Mouse (Mus musculus): Measurements from ENCODE around the gene Cmtr1. TPM values are rescaled to one million over a fixed set of nuclear protein-coding genes. Genes with fewer than 3 reads are reported as not detected.
A peak's percentile ranks its signal among the peaks of the same experiment; 100 is the strongest.
"Not testable (repeated sequence)": the region's sequence is repeated elsewhere in the genome, so short reads cannot be mapped to it uniquely, and the experiment has no call there.

The Cmtr1 gene
- polyA plus RNA-seq, 1 experiment = 23.6 TPM

DNA sequence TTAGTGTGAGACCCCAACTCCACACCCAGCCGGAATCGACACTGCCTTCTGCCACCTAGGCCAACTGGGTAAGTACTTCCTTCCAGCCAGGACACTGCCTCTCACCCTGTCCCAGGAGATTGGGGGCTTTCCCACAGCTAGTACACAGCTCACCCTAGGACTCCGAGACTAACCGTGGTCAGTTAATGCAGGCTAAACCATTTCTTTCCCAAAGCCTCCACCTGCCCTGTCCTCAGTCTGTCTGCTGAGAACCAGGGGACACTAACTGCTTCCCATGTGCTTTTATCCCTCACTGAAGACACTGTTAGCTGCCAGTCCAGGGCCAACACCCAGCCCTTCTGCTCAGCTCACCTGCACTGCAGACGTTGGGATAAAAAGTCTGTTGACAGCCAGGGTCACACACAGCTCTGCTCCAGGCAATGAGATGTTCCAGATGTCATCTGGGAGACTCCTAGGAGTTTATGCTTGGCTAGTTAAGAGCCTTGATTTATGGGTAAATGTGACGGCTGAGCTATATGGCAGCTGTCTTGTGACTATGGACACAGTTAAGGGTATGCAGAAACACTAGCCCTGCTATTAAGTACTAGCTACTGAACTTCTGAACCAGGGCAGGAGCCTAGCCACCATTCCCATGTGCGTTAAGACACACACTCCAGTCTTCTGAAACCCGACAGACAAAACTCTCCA lies 51.5 kb downstream of the Cmtr1 start:
- no peak overlapping the region for H3K27ac ChIP-seq (ENCODE audit: insufficient read depth, low read depth, low read length)
- no peaks in the 10 kb centered on the region for H3K4me1 ChIP-seq (ENCODE audit: control insufficient read depth, insufficient read depth, low read length)
- no peak for TF ChIP-seq POLR2A (IDR thresholded peaks at IDR 0.05; ENCODE audit: low read depth, low read length)
- no peak for TF ChIP-seq CTCF (conservative IDR thresholded peaks at IDR 0.05; ENCODE audit: insufficient read depth, insufficient read length, low read depth, low read length)
- no peak for DNase-seq
- no peaks in the 10 kb centered on the region for H3K27me3 ChIP-seq (replicated peaks; ENCODE audit: control insufficient read depth, insufficient read depth, low read length)
- WGBS = 56% methylated on average over 8 of the region's 8 CpGs
- H3K36me3 ChIP-seq (ENCODE audit: control insufficient read depth, insufficient read depth, low read length) = no peaks in the 10 kb centered on the region
- no peak overlapping the region for H3K4me3 ChIP-seq (ENCODE audit: insufficient read depth, low read depth, low read length)

DNA sequence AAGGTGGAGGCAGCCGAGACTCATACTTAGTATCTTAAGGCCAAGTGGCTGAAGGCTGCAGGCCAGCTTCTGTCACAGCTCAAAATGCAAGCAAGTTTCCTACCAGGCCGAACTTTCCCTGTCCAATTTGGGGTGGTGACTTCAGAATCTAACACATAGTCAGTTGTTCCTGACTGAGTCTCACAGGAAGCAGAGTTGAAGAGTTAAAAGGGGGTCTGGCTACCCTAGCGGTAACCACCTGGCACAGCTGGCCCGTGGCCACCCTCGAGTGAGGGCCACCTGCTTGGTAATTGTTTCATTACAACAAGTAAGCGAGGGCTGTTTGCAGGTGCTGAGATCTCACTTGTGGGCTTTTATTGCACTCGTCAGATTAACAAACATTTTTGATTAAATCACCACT lies 52.2 kb downstream of the Cmtr1 start:
- H3K4me3 ChIP-seq (ENCODE audit: insufficient read depth, low read depth, low read length) = no peak overlapping the region
- H3K27me3 ChIP-seq (replicated peaks; ENCODE audit: control insufficient read depth, insufficient read depth, low read length) = no peaks in the 10 kb centered on the region
- WGBS = 74% methylated on average over 7 of the region's 7 CpGs
- H3K36me3 ChIP-seq (ENCODE audit: control insufficient read depth, insufficient read depth, low read length) = no peaks in the 10 kb centered on the region
- peaks cover 4% of the 10 kb centered on the region; the same call in 1 of the 2 replicates for H3K4me1 ChIP-seq (ENCODE audit: control insufficient read depth, insufficient read depth, low read length)
- TF ChIP-seq CTCF (conservative IDR thresholded peaks at IDR 0.05; ENCODE audit: insufficient read depth, insufficient read length, low read depth, low read length) = no peak
- no peak for TF ChIP-seq POLR2A (IDR thresholded peaks at IDR 0.05; ENCODE audit: low read depth, low read length)
- H3K27ac ChIP-seq (ENCODE audit: insufficient read depth, low read depth, low read length) = no peak overlapping the region
- no peak for DNase-seq

DNA sequence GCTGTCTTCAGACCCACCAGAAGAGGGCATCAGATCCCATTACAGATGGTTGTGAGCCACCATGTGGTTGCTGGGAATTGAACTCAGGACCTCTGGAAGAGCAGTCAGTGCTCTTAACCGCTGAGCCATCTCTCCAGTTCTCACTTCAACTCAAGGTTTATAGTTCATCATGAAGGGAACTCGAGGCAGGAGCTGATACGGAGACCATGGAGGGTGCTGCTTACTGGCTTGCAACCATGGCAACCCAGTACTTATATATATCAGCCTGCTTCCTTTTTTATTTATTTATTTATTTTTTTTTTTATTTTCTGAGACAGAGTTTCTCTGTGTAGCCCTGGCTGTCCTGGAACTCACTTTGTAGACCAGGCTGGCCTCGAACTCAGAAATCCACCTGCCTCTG lies 53.3 kb downstream of the Cmtr1 start:
- H3K27me3 ChIP-seq (replicated peaks; ENCODE audit: control insufficient read depth, insufficient read depth, low read length); H3K36me3 ChIP-seq (ENCODE audit: control insufficient read depth, insufficient read depth, low read length); H3K4me1 ChIP-seq (ENCODE audit: control insufficient read depth, insufficient read depth, low read length); DNase-seq; H3K27ac ChIP-seq (ENCODE audit: insufficient read depth, low read depth, low read length); H3K4me3 ChIP-seq (ENCODE audit: insufficient read depth, low read depth, low read length): not testable (repeated sequence)
- 98% methylated on average over 4 of the region's 4 CpGs for WGBS

DNA sequence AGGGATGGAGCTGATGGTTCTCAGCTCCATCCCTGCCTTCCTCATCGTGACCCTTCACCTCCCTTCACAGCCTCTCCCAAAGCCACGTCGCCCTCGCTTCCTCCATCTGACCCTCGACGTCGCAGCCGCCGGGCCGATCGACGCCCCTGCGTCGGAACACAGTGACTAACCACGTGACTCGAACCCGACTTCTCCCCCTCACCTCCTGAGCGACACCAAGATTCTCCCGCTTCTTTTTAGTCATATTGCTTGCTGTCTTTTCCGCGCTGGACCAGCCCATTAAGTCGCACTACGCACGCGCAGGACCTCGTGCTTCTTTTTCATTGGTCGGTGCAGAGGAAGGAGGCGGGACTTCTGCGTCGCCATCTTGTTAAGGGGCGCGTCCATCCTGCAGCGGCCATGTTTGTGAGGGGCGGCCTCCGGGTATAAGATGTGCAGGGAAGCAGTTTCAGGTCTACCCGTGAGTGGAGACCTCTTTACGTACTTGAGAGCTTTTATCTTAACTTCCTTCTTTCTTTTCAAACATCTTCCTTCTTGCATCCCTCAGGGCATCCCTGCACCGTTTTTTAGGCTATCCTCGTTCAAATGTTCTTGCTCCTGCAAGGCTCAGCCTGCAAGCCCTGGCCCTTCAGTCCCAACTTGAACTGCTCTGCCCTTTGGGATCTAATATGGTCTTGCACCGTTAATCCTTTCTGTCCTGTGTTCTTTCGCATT lies 56.5 kb downstream of the Cmtr1 start, which contains the start of gene Ccdc167:
TSS of gene Ccdc167 (minus strand) at position 313 of the 714 bp plus-strand sequence.
- Histone ChIP-seq H3K27ac (ENCODE audit: insufficient read depth, low read depth, low read length) (no peak within 1 kb of the TSS), H3K27me3 (replicated peaks; ENCODE audit: control insufficient read depth, insufficient read depth, low read length) (no peaks in the 10 kb centered on the region), H3K36me3 (ENCODE audit: control insufficient read depth, insufficient read depth, low read length) (no peaks in the 10 kb centered on the region), H3K4me1 (ENCODE audit: control insufficient read depth, insufficient read depth, low read length) (peaks cover 4% of the 10 kb centered on the region; the same call in 1 of the 2 replicates), H3K4me3 (ENCODE audit: insufficient read depth, low read depth, low read length) (peak within 1 kb of the TSS; percentile 76)
- DNase-seq = peak; percentile 98
- no peak for TF ChIP-seq CTCF (conservative IDR thresholded peaks at IDR 0.05; ENCODE audit: insufficient read depth, insufficient read length, low read depth, low read length)
- TF ChIP-seq POLR2A (IDR thresholded peaks at IDR 0.05; ENCODE audit: low read depth, low read length) = no peak
- 4% methylated on average over 41 of the region's 41 CpGs for WGBS

DNA sequence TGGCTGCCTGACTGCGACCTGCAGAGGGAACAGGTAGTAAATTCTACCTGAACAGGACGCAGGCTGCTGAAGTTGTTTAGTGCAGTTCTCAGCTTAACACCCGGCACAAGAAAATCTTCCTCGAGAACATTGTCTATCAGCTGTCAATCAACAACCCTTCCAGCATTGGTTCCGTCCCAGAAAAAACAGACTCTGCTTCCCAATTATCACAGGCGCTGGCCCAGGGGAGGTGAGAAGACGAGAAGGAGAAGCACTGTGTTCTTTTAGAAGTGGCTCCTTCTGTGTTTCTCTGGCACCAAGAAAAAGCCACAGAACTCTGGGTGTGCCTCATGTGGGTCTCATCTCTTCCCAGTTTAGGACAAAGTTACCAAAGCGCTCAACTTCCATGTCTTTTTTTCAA lies 58.3 kb downstream of the Cmtr1 start:
- no peaks in the 10 kb centered on the region for H3K27me3 ChIP-seq (replicated peaks; ENCODE audit: control insufficient read depth, insufficient read depth, low read length)
- no peak overlapping the region for H3K27ac ChIP-seq (ENCODE audit: insufficient read depth, low read depth, low read length)
- 84% methylated on average over 8 of the region's 8 CpGs for WGBS
- H3K36me3 ChIP-seq (ENCODE audit: control insufficient read depth, insufficient read depth, low read length) = no peaks in the 10 kb centered on the region
- no peak for TF ChIP-seq CTCF (conservative IDR thresholded peaks at IDR 0.05; ENCODE audit: insufficient read depth, insufficient read length, low read depth, low read length)
- no peak for TF ChIP-seq POLR2A (IDR thresholded peaks at IDR 0.05; ENCODE audit: low read depth, low read length)
- DNase-seq = no peak
- H3K4me1 ChIP-seq (ENCODE audit: control insufficient read depth, insufficient read depth, low read length) = peaks cover 4% of the 10 kb centered on the region; the same call in 1 of the 2 replicates
- H3K4me3 ChIP-seq (ENCODE audit: insufficient read depth, low read depth, low read length) = no peak overlapping the region

DNA sequence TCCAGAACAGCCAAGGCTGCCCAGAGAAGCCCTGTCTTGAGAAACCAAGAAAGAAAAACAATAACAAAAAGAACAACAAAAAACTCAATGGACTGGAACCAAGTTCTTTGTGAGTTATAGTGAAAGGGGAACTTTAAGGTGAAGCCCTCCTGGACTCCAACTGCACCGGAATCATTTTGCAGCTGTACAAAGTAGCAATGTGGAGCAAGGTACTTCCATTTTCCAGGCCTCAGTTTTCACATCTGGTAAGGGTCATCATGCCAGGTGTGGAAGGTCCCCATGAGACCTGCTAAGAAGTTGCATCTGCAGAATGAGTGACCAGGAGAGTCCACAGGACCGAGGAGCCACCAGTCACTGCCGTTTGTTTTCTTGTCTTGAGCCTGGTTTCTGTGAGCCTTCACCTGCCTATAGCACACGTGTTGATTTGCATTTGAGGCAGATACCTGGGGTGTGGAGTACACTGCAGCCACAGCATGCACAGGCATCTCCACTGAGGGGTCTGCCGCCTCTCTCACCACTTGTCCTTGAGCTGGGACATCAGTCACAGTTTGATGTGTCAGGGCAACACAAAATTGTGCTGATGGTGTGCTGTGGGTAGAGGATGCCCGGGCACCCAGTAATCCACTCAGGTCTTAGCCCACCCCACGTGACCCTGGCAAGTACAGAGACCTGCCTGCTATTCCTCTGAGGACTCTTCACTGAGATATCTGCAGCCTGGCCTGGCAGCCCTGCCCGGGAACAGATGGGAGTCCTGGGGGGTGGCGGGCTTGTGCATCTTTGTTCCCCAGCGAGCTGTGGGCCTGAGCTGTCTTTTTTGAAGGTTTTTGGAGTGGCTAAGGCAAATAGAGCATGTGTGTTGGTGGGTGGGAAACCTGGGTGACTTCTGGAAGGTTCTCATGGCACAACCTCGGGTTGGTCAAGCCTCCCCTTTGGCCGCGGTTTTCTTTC lies 59.5 kb downstream of the Cmtr1 start:
- Histone ChIP-seq H3K36me3 (ENCODE audit: control insufficient read depth, insufficient read depth, low read length) (no peaks in the 10 kb centered on the region), H3K4me1 (ENCODE audit: control insufficient read depth, insufficient read depth, low read length) (peaks cover 4% of the 10 kb centered on the region; the same call in 1 of the 2 replicates), H3K27ac (ENCODE audit: insufficient read depth, low read depth, low read length) (no peak overlapping the region), H3K27me3 (replicated peaks; ENCODE audit: control insufficient read depth, insufficient read depth, low read length) (no peaks in the 10 kb centered on the region), H3K4me3 (ENCODE audit: insufficient read depth, low read depth, low read length) (no peak overlapping the region)
- no peak for DNase-seq
- TF ChIP-seq POLR2A (IDR thresholded peaks at IDR 0.05; ENCODE audit: low read depth, low read length) (no peak), CTCF (conservative IDR thresholded peaks at IDR 0.05; ENCODE audit: insufficient read depth, insufficient read length, low read depth, low read length) (no peak)
- 86% methylated on average over 13 of the region's 13 CpGs for WGBS

Measured in kidney, adult 2 months (tissue).